In the genomic region with DNA sequence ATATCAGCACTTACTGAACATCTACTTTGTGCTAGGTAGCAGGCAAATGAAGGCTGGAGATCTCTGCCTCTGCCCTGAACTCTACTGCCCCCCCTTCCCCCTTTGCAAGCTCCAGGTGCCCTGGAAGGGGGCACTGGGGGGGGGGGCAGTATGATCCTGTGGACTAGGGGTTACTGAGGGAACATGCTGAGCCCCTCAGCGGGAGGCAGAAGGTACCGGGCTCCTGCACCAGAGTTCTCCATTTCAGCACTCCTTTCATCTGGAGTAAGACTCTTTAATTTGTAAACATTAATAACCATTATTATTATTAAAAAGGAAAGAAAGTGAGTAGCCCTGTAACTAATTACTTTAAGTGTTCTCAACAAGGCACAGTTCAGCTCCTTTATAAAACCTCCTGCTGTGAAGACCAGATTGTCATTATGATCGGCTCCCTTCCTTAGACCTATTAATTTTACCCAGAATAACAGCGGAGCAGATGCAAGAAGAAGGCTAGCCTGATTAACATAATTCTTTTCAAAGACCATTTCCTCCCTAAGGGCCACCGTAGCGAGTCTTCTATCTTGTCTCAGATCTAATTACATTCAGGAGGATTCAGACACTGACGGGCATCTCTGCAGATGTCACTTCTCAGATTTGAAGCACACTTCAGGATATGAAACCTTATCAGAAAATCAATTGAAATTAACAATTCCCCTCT, we compare ENCODE assay signal across 16 mouse cellular contexts. TPM values are rescaled to one million over a fixed set of nuclear protein-coding genes. Genes with fewer than 3 reads are reported as not detected.
A peak's percentile ranks its signal among the peaks of the same experiment; 100 is the strongest.
DNase-seq lines count a peak whose midpoint lies in the region; ATAC-seq and TF ChIP-seq lines count a peak whose summit lies in the region.
"Had no signal": no experiment of that assay in that cellular context is flagged by ENCODE, and none has a peak within 500 bp of the region (broad histone marks: within the 10 kb centered on the region; RNA-seq: fewer than 3 reads in every experiment).

No protein-coding gene starts in this region.

- whole genome bisulfite sequencing in forebrain, embryonic 14.5 days = 5% methylated on average over 7 of the region's 7 CpGs
- 7% methylated on average over 7 of the region's 7 CpGs for WGBS in forebrain, embryonic 16.5 days
- WGBS in hindbrain, embryonic 15.5 days = 12% methylated on average over 7 of the region's 7 CpGs
- WGBS in midbrain, embryonic 16.5 days = 15% methylated on average over 7 of the region's 7 CpGs

- no peaks in the 10 kb centered on the region for H3K36me3 ChIP-seq in forebrain, embryonic 14.5 days (ENCODE audit: control insufficient read depth, insufficient read depth, low read length)
- H3K36me3 ChIP-seq in forebrain, embryonic 16.5 days (ENCODE audit: control insufficient read depth, insufficient read depth) = no peaks in the 10 kb centered on the region
- H3K36me3 ChIP-seq in hindbrain, embryonic 15.5 days = no peaks in the 10 kb centered on the region
- H3K36me3 ChIP-seq in midbrain, embryonic 16.5 days (ENCODE audit: control insufficient read depth, insufficient read depth, low read length) = no peaks in the 10 kb centered on the region
- H3K36me3 ChIP-seq: embryonic facial prominence, embryonic 15.5 days; limb, embryonic 15.5 days had no signal

- peak; percentile 76 for DNase-seq in forebrain, embryonic 14.5 days (ENCODE audit: low spot score)
- DNase-seq in brain, embryonic 14.5 days (ENCODE audit: low read depth) = peak; percentile 87
- no peak for DNase-seq in adrenal gland, adult 18-20 months (ENCODE audit: low spot score in 2 of 2)
- no peak for DNase-seq in kidney, postnatal 36 days
- DNase-seq in urinary bladder, postnatal 10 days (ENCODE audit: low spot score) = no peak
- DNase-seq: cerebellum, postnatal 14 days; heart, adult 11 months; kidney, adult 2 months; kidney, postnatal 14 days; lung, postnatal 10 days had no signal

- H3K9ac ChIP-seq in forebrain, embryonic 14.5 days (ENCODE audit: low read length) = no peak overlapping the region
- H3K9ac ChIP-seq in forebrain, embryonic 16.5 days (replicated peaks; ENCODE audit: low read depth, low read length) = no peak overlapping the region
- no peak overlapping the region for H3K9ac ChIP-seq in hindbrain, embryonic 15.5 days
- no peak overlapping the region for H3K9ac ChIP-seq in midbrain, embryonic 16.5 days (ENCODE audit: low read depth, low read length)
- H3K9ac ChIP-seq: embryonic facial prominence, embryonic 15.5 days; limb, embryonic 15.5 days had no signal

- H3K9me3 ChIP-seq in forebrain, embryonic 14.5 days (replicated peaks; ENCODE audit: control insufficient read depth, low read length) = no peaks in the 10 kb centered on the region
- no peaks in the 10 kb centered on the region for H3K9me3 ChIP-seq in forebrain, embryonic 16.5 days (ENCODE audit: control insufficient read depth, low read length)
- H3K9me3 ChIP-seq in hindbrain, embryonic 15.5 days = no peaks in the 10 kb centered on the region
- no peaks in the 10 kb centered on the region for H3K9me3 ChIP-seq in midbrain, embryonic 16.5 days (replicated peaks; ENCODE audit: control insufficient read depth, low read length, poor library complexity, severe bottlenecking)
- H3K9me3 ChIP-seq: embryonic facial prominence, embryonic 15.5 days; limb, embryonic 15.5 days had no signal

- H3K4me2 ChIP-seq in forebrain, embryonic 14.5 days (ENCODE audit: low read length) = no peak overlapping the region
- no peak overlapping the region for H3K4me2 ChIP-seq in forebrain, embryonic 16.5 days (ENCODE audit: low read length)
- 0 out of 2 replicates have a peak overlapping the region, but pooled peaks have one; percentile 13 for H3K4me2 ChIP-seq in hindbrain, embryonic 15.5 days
- peak overlapping the region; percentile 19; the same call in 1 of the 2 replicates for H3K4me2 ChIP-seq in midbrain, embryonic 16.5 days (ENCODE audit: low read length)
- H3K4me2 ChIP-seq: embryonic facial prominence, embryonic 15.5 days; limb, embryonic 15.5 days had no signal

- no peak overlapping the region for H3K4me3 ChIP-seq in forebrain, embryonic 14.5 days (ENCODE audit: low read depth, low read length)
- H3K4me3 ChIP-seq in forebrain, embryonic 16.5 days (replicated peaks; ENCODE audit: low read length) = no peak overlapping the region
- H3K4me3 ChIP-seq in hindbrain, embryonic 15.5 days = no peak overlapping the region
- H3K4me3 ChIP-seq in midbrain, embryonic 16.5 days (ENCODE audit: low read depth, low read length) = no peak overlapping the region
- H3K4me3 ChIP-seq: embryonic facial prominence, embryonic 15.5 days; limb, embryonic 15.5 days had no signal

- 0 out of 2 replicates have a peak overlapping the region, but pooled peaks have one; percentile 18 for H3K27ac ChIP-seq in forebrain, embryonic 14.5 days (ENCODE audit: low read depth, low read length)
- H3K27ac ChIP-seq in forebrain, embryonic 16.5 days (ENCODE audit: low read length) = no peak overlapping the region
- H3K27ac ChIP-seq in hindbrain, embryonic 15.5 days (replicated peaks) = peak overlapping the region; percentile 63; the same call in 1 of the 2 replicates
- H3K27ac ChIP-seq in midbrain, embryonic 16.5 days (ENCODE audit: low read length) = peak overlapping the region; percentile 62; the same call in 1 of the 2 replicates
- H3K27ac ChIP-seq: embryonic facial prominence, embryonic 15.5 days; limb, embryonic 15.5 days; stomach, postnatal 0 days had no signal

- TF ChIP-seq POLR2A in brain, embryonic 14.5 days (IDR thresholded peaks at IDR 0.05; ENCODE audit: borderline replicate concordance, extremely low read depth, insufficient read depth, insufficient read length, poor library complexity, severe bottlenecking) = no peak

- no peaks in the 10 kb centered on the region for H3K27me3 ChIP-seq in forebrain, embryonic 14.5 days (replicated peaks; ENCODE audit: control insufficient read depth, insufficient read depth, low read length)
- no peaks in the 10 kb centered on the region for H3K27me3 ChIP-seq in forebrain, embryonic 16.5 days (replicated peaks; ENCODE audit: control insufficient read depth, insufficient read depth, low read length)
- H3K27me3 ChIP-seq in hindbrain, embryonic 15.5 days = no peaks in the 10 kb centered on the region
- no peaks in the 10 kb centered on the region for H3K27me3 ChIP-seq in midbrain, embryonic 16.5 days (ENCODE audit: control insufficient read depth, insufficient read depth, low read depth, low read length)
- H3K27me3 ChIP-seq: embryonic facial prominence, embryonic 15.5 days; limb, embryonic 15.5 days had no signal

- ATAC-seq in forebrain, embryonic 14.5 days = peak; percentile 70
- ATAC-seq in forebrain, embryonic 16.5 days = no peak
- peak; percentile 64 for ATAC-seq in hindbrain, embryonic 15.5 days (ENCODE audit: low FRiP score, low read depth)
- peak; percentile 42; the same call in 1 of the 2 replicates for ATAC-seq in midbrain, embryonic 16.5 days

- no peak for TF ChIP-seq CTCF in brain, embryonic 14.5 days (IDR thresholded peaks at IDR 0.05; ENCODE audit: borderline replicate concordance, extremely low read depth, insufficient read depth, insufficient read length)

- peaks cover 4% of the 10 kb centered on the region for H3K4me1 ChIP-seq in forebrain, embryonic 14.5 days (ENCODE audit: control insufficient read depth, insufficient read depth, low read length)
- peaks cover 4% of the 10 kb centered on the region; the same call in 1 of the 2 replicates for H3K4me1 ChIP-seq in forebrain, embryonic 16.5 days (replicated peaks; ENCODE audit: control insufficient read depth, insufficient read depth, low read length)
- peaks cover 26% of the 10 kb centered on the region for H3K4me1 ChIP-seq in hindbrain, embryonic 15.5 days (replicated peaks)
- peaks cover 29% of the 10 kb centered on the region for H3K4me1 ChIP-seq in midbrain, embryonic 16.5 days (ENCODE audit: control insufficient read depth, insufficient read depth, low read length)
- H3K4me1 ChIP-seq: embryonic facial prominence, embryonic 15.5 days had no signal

RNA-seq across cellular contexts. Expression of a gene that starts 21.0 kb away (rescaled TPM):
- 6.1 and 8.4 TPM in 2 replicates for polyA plus RNA-seq in forebrain, embryonic 14.5 days (2014; fragmentation: Nextera tagmentation; extraction: Ambion mirVana)
- 7.4 and 7.8 TPM in 2 replicates for polyA plus RNA-seq in forebrain, embryonic 16.5 days (2015; fragmentation: Nextera tagmentation; extraction: Ambion mirVana)
- polyA plus RNA-seq in brain, embryonic 14.5 days (2012; rRNA removed) = 5.2 and 6.7 TPM in 2 replicates
- 8.4 and 8.7 TPM in 2 replicates for polyA plus RNA-seq in hindbrain, embryonic 15.5 days (2015; fragmentation: Nextera tagmentation; extraction: Ambion mirVana)
- polyA plus RNA-seq in midbrain, embryonic 16.5 days (2015; fragmentation: Nextera tagmentation; extraction: Ambion mirVana) = 7.7 and 9.0 TPM in 2 replicates
- 1 to 10 TPM; 1.7 to 2.6 TPM for total RNA-seq in adrenal gland, adult 18-20 months (2021)

Comparison
In these comparisons a context has a peak if more than half of its experiments do, and no peak if none do; other contexts are left out.
1. DNase-seq: peak in forebrain, embryonic 14.5 days (single experiment) and brain, embryonic 14.5 days (single experiment); none in adrenal gland, adult 18-20 months (0 of 2), kidney, postnatal 36 days (0 of 2) and urinary bladder, postnatal 10 days (single experiment).
2. H3K4me2 ChIP-seq: peak in hindbrain, embryonic 15.5 days (single experiment) and midbrain, embryonic 16.5 days (single experiment); none in forebrain, embryonic 14.5 days (single experiment) and forebrain, embryonic 16.5 days (single experiment).